Mouse (Mus musculus) kidney, adult 18-20 months (tissue): Measurements from ENCODE around the gene Npas4.
A peak's percentile ranks its signal among the peaks of the same experiment; 100 is the strongest.
"Not testable (repeated sequence)": the region's sequence is repeated elsewhere in the genome, so short reads cannot be mapped to it uniquely, and the experiment has no call there.

Experiments used
- DNase-seq: peaks from one replicate; pipeline ENCODE4 v3.0.0; 2021

Gene Npas4

GRCm38 (mm10) chr19:4992371-4992770, 2.3 kb upstream of the Npas4 start:
- DNase-seq: no peak

GRCm38 (mm10) chr19:4990716-4991115, 600 bp upstream of the Npas4 start:
- DNase-seq: no peak

GRCm38 (mm10) chr19:4989434-4990255, 471 bp downstream of the Npas4 start:
- no peak for DNase-seq

- peak; percentile 92 for DNase-seq
These were observed 1.1 kb downstream of the Npas4 start for GRCm38 (mm10) chr19:4989013-4989412.

GRCm38 (mm10) chr19:4981767-4982166, 8.3 kb downstream of the Npas4 start:
- DNase-seq: peak; percentile 40

DNA sequence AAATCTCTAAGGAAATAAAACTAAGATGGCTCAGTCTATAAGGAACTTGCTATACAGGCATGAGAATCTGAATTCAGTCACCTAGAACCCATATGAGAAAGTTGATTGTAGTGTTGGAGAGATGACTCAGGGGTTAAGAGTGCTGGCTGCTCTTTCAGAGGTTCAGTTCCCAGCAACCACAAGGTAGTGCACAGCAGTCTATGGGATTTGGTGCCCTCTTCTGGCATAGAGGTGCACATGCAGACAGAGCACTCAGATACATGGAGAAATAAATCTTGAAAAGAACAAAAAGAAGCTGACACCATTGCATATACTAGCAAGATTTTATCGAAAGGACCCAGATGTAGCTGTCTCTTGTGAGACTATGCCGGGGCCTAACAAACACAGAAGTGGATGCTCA, 21.9 kb downstream of the Npas4 start:
- no peak for DNase-seq

- DNase-seq: peak; percentile 91
These were observed 28.1 kb downstream of the Npas4 start, which contains the start of gene Mrpl11 for GRCm38 (mm10) chr19:4961928-4962601. Gene Mrpl11, plus strand, starts transcription at chr19:4962147.

DNA sequence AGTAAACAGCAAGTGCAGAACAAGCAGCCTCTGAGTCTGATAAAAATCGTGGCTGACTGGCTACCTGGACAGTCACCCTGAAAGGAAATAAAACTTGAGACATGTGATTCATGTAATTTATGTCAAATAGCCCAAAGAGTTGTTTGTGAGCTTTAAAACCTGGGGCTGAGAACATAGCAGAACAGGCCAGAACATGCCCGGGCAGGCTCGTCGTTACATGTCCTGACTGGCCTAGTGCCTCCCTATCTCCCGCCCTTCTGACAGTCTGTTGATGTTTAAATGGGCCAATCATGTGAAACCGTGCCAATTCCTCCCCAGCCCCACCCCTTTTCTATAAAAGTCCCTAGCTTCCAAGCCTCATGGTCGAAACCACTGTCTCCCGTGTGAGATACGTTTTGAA, 41.5 kb downstream of the Npas4 start:
- DNase-seq: not testable (repeated sequence)

GRCm38 (mm10) chr19:4945540-4945939, 44.6 kb downstream of the Npas4 start:
- DNase-seq: no peak

DNA sequence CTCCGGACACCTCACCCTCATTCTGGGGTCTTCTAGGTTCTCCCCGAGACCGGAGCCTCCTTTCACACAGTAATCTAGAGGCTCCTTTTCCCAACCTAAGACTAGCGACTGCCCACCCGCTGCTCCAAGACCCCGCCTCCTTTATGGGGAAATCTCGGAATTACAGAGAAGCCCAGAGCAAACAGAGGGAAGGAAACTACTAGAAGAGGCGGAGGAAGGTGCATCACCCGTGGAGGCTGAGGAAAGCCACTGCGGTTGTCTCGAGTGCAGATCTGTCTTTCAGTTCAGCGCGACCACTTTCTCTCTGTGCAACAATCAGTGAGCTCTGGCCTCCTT, 46.9 kb downstream of the Npas4 start:
- no peak for DNase-seq

- peak; percentile 80 for DNase-seq
These were observed 47.4 kb downstream of the Npas4 start, which contains the start of gene Peli3 for GRCm38 (mm10) chr19:4942551-4943252. Gene Peli3, minus strand, starts transcription at chr19:4943127.

GRCm38 (mm10) chr19:4937444-4938310, 52.4 kb downstream of the Npas4 start:
- no peak for DNase-seq

- no peak for DNase-seq
These were observed 53.2 kb downstream of the Npas4 start for GRCm38 (mm10) chr19:4936896-4937295.
